Mouse (Mus musculus) hindbrain, embryonic 12.5 days (tissue): ENCODE measurements around the gene Rhbg. TPM values are rescaled to one million over a fixed set of nuclear protein-coding genes. Genes with fewer than 3 reads are reported as not detected.
"Not testable (repeated sequence)": the region's sequence is repeated elsewhere in the genome, so short reads cannot be mapped to it uniquely, and the experiment has no call there.

Experiments
- ATAC-seq: fragments of 200-750 bp; cut with Nextera tagmentation; 2 replicates; pipeline ENCODE4 v1.8.0; 2017; ENCODE audit warnings: moderate TSS enrichment; ENCODE audit not compliant: low FRiP score
- H3K27ac ChIP-seq: fragments of 300-500 bp; sonication (generic); 2 replicates; pipeline ENCODE4 v1.5.1; 2016; ENCODE audit warnings: mild to moderate bottlenecking
- H3K27me3 ChIP-seq: fragments of 300-500 bp; sonication (generic); 2 replicates; pipeline ENCODE4 v1.6.1; 2016; ENCODE audit warnings: mild to moderate bottlenecking
- H3K36me3 ChIP-seq: fragments of 300-500 bp; sonication (generic); 2 replicates; pipeline ENCODE4 v1.6.1; 2016; ENCODE audit warnings: mild to moderate bottlenecking
- H3K4me1 ChIP-seq: fragments of 300-500 bp; sonication (generic); 2 replicates; pipeline ENCODE4 v1.6.1; 2016
- H3K4me2 ChIP-seq: fragments of 300-500 bp; sonication (generic); replicated peaks from 2 replicates; pipeline ENCODE4 v1.6.1; 2016; ENCODE audit warnings: mild to moderate bottlenecking
- H3K4me3 ChIP-seq: fragments of 300-500 bp; sonication (generic); 2 replicates; pipeline ENCODE4 v1.5.1; 2016; ENCODE audit warnings: mild to moderate bottlenecking
- H3K9ac ChIP-seq: fragments of 300-500 bp; sonication (generic); 2 replicates; pipeline ENCODE4 v1.6.1; 2016; ENCODE audit warnings: mild to moderate bottlenecking, moderate library complexity
- H3K9me3 ChIP-seq: fragments of 300-500 bp; sonication (generic); replicated peaks from 2 replicates; pipeline ENCODE4 v1.6.1; 2016; ENCODE audit warnings: mild to moderate bottlenecking
- WGBS: fragments of 180-500 bp; shearing (Covaris S2); methylation state at CpG from one replicate; pipeline ENCODE4 v1.1.7; 2016; 5-methylcytosine and 5-hydroxymethylcytosine counted together
- polyA plus RNA-seq: library from polyadenylated mRNA; unstranded; fragments of >200 nt; fragmentation: Nextera tagmentation; extraction: Ambion mirVana; gene quantifications from 2 replicates; pipeline ENCODE4 v1.2.1, GENCODE M21; 2016

Rhbg gene
- polyA plus RNA-seq, 1 experiment from 2014 or later: 0.23 TPM

GRCm38 (mm10) chr3:88281141-88281916 is 26.8 kb upstream of the Rhbg start:
- not testable (repeated sequence) for H3K9ac ChIP-seq, H3K27me3 ChIP-seq, H3K4me1 ChIP-seq, H3K4me2 ChIP-seq, H3K9me3 ChIP-seq, H3K4me3 ChIP-seq, H3K27ac ChIP-seq, H3K36me3 ChIP-seq, ATAC-seq
- 67% methylated on average over 11 of the region's 11 CpGs for WGBS

DNA sequence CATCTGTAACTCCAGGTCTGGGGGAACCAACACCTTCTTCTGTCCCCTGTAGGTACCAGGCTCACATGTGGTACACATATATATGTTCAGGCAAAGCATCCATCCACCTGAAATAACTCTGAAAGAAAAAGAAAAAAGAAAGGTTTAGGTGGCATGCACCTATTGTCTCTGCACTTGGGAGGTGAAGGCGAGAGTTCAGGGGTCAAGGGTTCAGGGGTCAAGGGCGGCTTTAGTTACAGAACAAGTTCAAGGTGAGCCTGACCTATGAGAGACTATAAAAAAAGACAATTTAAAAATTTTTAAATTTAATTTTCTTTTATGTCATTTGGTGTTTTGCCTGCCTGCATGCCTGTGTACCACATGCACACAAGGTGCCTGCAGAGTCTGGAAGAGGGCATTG is 25.5 kb upstream of the Rhbg start:
- no peaks in the 10 kb centered on the region for H3K36me3 ChIP-seq
- 84% methylated on average over 2 of the region's 2 CpGs for WGBS
- ATAC-seq: no peak
- no peak overlapping the region for H3K4me3 ChIP-seq
- no peaks in the 10 kb centered on the region for H3K9me3 ChIP-seq
- H3K4me2 ChIP-seq: no peak overlapping the region
- no peaks in the 10 kb centered on the region for H3K4me1 ChIP-seq
- no peaks in the 10 kb centered on the region for H3K27me3 ChIP-seq
- no peak overlapping the region for H3K27ac ChIP-seq
- H3K9ac ChIP-seq: no peak overlapping the region

DNA sequence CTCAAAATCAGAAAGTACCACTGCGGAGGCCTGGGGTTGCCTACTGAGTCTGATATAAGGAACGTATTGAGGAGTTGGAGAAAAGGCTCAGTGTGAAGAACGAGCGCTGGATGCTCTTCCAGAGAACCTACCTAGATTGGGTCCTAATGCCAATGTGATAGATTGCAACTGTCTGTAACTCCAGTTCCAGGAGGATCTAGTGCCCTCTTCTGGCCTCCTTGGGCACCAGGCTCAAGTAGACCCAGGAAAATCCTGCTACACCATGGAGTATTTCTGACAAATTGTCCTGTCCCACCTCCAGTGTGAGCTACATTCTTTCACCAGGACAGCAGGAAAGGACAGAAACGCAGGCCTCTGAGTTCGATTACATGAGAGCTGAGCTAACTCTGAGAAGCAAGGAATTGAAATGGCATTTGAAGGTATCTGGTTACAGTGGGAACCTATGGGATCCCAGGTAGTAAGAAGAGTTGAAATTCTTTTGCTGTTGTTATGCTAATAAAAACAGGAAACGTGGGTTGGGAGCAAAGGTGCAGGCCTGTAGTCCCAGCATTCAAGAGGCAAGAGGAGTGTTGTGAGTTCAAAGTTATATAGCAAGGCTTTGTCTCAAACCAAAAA is 22.1 kb upstream of the Rhbg start:
- Histone ChIP-seq H3K27ac (no peak overlapping the region), H3K9ac (no peak overlapping the region), H3K4me1 (no peaks in the 10 kb centered on the region), H3K4me3 (no peak overlapping the region), H3K9me3 (no peaks in the 10 kb centered on the region), H3K4me2 (no peak overlapping the region), H3K36me3 (no peaks in the 10 kb centered on the region), H3K27me3 (no peaks in the 10 kb centered on the region)
- 42% methylated on average over 7 of the region's 7 CpGs for WGBS
- ATAC-seq: no peak

DNA sequence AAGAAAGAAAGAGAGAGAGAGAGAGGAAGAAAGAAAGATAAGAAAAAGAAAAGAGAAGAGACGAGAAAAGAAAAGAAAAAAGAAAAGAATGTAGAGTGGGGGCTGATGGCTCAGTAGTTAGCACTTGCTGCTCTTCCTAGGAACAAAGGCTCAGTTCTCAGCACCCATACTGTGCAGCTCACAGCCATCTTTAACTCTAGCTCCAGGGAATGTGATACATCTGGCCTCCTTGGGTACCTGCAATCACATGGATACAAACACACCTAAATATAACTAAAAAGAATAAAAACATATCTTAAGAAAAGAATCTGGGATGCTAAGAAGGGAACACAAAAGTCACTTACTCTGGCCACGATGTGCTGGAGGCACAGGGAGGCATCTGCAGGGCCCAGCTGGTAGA is 21.6 kb upstream of the Rhbg start:
- no peak overlapping the region for H3K27ac ChIP-seq
- 90% methylated on average over 2 of the region's 2 CpGs for WGBS
- no peaks in the 10 kb centered on the region for H3K27me3 ChIP-seq
- H3K4me3 ChIP-seq: no peak overlapping the region
- no peak overlapping the region for H3K9ac ChIP-seq
- no peak overlapping the region for H3K4me2 ChIP-seq
- H3K9me3 ChIP-seq: no peaks in the 10 kb centered on the region
- no peaks in the 10 kb centered on the region for H3K4me1 ChIP-seq
- H3K36me3 ChIP-seq: no peaks in the 10 kb centered on the region
- ATAC-seq: no peak

DNA sequence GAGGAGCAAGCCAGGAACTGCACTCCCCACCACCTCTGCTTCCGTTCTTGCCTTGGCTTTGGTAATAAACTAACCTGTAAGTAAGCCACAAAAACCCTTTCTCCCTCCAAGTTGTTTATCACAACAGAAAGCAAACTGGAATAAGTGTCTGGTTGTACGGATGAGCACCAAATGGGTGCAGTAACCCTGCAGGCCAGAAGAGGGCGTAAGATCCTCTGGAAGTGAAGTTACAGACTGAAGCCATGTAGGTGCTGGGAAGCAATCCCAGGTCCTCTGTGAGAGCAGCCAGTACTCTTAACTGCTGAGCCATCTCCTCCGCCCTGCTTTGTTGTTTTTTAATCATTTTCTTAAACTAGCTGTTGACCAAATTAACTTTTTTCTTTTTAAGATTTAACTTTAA is 19.5 kb upstream of the Rhbg start:
- Histone ChIP-seq H3K9ac (no peak overlapping the region), H3K4me2 (no peak overlapping the region), H3K27ac (no peak overlapping the region), H3K36me3 (no peaks in the 10 kb centered on the region), H3K4me1 (no peaks in the 10 kb centered on the region), H3K27me3 (no peaks in the 10 kb centered on the region), H3K4me3 (no peak overlapping the region), H3K9me3 (no peaks in the 10 kb centered on the region)
- no peak for ATAC-seq
- WGBS: 92% methylated on average over 4 of the region's 4 CpGs

DNA sequence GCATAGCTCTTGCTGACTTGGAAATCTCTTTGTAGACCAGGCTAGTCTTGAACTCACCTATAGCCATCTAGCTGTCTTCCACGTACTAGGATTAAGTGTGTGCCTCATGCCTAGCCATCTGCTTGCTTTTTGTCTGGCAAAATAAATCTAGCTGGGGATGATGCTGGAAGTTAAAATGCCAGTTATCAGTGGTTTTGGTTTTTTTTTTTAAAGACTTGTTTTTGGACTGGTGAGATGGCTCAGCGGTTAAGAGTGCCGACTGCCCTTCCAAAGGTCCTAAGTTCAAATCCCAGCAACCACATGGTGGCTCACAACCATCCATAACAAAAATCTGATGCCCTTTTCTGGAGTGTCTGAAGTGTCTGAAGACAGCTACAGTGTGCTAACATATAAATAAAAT is 17.4 kb upstream of the Rhbg start:
- no peak overlapping the region for H3K9ac ChIP-seq
- ATAC-seq: no peak
- H3K9me3 ChIP-seq: no peaks in the 10 kb centered on the region
- no peak overlapping the region for H3K4me3 ChIP-seq
- no peaks in the 10 kb centered on the region for H3K36me3 ChIP-seq
- no peak overlapping the region for H3K4me2 ChIP-seq
- WGBS: 90% methylated on average over 3 of the region's 3 CpGs
- H3K27ac ChIP-seq: no peak overlapping the region
- no peaks in the 10 kb centered on the region for H3K4me1 ChIP-seq
- H3K27me3 ChIP-seq: no peaks in the 10 kb centered on the region

GRCm38 (mm10) chr3:88271298-88271697 is 16.8 kb upstream of the Rhbg start:
- H3K4me2 ChIP-seq, H3K36me3 ChIP-seq, ATAC-seq, H3K4me1 ChIP-seq, H3K27me3 ChIP-seq, H3K9ac ChIP-seq, H3K4me3 ChIP-seq, H3K9me3 ChIP-seq, H3K27ac ChIP-seq: not testable (repeated sequence)
- WGBS: 93% methylated on average over 2 of the region's 2 CpGs

GRCm38 (mm10) chr3:88268991-88269390 is 14.5 kb upstream of the Rhbg start:
- no peaks in the 10 kb centered on the region for H3K27me3 ChIP-seq
- no peak overlapping the region for H3K4me2 ChIP-seq
- H3K36me3 ChIP-seq: no peaks in the 10 kb centered on the region
- no peak for ATAC-seq
- no peaks in the 10 kb centered on the region for H3K9me3 ChIP-seq
- H3K4me3 ChIP-seq: no peak overlapping the region
- no peak overlapping the region for H3K27ac ChIP-seq
- no peak overlapping the region for H3K9ac ChIP-seq
- no peaks in the 10 kb centered on the region for H3K4me1 ChIP-seq
- WGBS: 88% methylated on average over 5 of the region's 5 CpGs

DNA sequence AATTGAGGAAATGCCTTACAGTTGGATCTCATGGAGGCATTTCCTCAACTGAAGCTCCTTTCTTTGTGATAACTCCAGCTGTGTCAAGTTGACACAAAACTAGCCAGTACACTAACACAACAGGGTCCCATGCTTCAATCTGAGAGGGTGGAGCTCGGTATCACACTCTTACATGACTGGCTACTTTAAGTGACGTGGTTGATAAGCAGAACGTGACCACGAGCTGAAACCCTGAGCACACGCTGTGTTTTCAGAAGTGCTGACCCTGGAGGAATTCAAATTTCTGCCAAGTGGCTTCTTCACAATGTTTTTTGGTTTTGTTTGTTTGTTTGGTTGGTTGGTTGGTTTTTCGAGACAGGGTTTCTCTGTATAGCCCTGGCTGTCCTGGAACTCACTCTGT is 13.5 kb upstream of the Rhbg start:
- H3K36me3 ChIP-seq, H3K27ac ChIP-seq, H3K4me3 ChIP-seq, H3K27me3 ChIP-seq, H3K4me2 ChIP-seq, H3K9ac ChIP-seq, ATAC-seq, H3K4me1 ChIP-seq, H3K9me3 ChIP-seq: not testable (repeated sequence)
- 89% methylated on average over 6 of the region's 6 CpGs for WGBS

DNA sequence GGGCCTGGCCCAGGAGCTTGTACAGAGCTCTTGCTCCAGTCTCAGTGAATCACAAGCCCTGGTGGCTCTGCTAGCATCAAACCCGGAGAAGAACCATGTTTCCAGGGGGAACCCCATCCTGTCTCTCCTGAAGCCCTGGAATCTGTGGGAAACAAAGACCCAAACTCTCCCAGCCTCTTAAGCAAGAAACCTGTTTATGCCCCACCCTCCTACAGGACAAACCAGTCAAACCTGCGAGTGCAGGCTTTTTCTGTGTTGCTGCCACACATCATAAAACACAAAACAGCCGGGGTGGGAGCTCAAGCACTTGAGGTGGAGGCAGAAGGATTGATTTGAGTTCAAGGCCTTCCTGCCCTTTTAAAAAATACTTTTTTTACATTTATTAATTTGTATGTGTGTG is 7.8 kb upstream of the Rhbg start:
- Histone ChIP-seq H3K27me3 (peaks cover 5% of the 10 kb centered on the region; the same call in 1 of the 2 replicates), H3K4me2 (no peak overlapping the region), H3K9me3 (no peaks in the 10 kb centered on the region), H3K4me1 (no peaks in the 10 kb centered on the region), H3K27ac (no peak overlapping the region), H3K36me3 (no peaks in the 10 kb centered on the region), H3K9ac (no peak overlapping the region), H3K4me3 (no peak overlapping the region)
- ATAC-seq: no peak
- 74% methylated on average over 3 of the region's 3 CpGs for WGBS

- Histone ChIP-seq H3K4me2 (no peak overlapping the region), H3K27ac (no peak overlapping the region), H3K27me3 (peaks cover 54% of the 10 kb centered on the region), H3K36me3 (no peaks in the 10 kb centered on the region), H3K4me1 (peaks cover 7% of the 10 kb centered on the region), H3K9me3 (no peaks in the 10 kb centered on the region), H3K9ac (no peak overlapping the region), H3K4me3 (no peak overlapping the region)
- no peak for ATAC-seq
- 75% methylated on average over 7 of the region's 7 CpGs for WGBS
These were observed 1.9 kb upstream of the Rhbg start for GRCm38 (mm10) chr3:88256382-88256781.

DNA sequence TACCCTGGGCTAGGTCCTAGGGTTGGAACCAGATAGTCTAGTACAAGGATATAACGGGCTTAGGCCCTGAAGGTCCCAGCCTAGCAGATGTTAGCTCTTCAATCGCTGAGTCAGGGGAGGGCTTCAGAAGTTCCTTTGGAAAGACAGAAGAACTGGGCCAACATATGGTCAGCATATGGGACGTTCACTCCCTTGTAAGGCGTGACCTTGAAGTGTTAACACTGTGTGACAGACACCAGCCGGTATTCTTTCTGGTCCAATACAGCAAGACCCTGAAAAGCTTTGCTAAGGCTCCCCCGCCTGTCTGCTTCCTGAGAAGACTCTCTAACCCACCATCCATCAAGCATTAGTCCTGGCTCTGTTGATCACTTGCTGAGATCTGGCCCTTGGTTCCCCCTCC is 1.4 kb upstream of the Rhbg start:
- Histone ChIP-seq H3K27me3 (peaks cover 58% of the 10 kb centered on the region), H3K4me3 (no peak overlapping the region), H3K4me2 (no peak overlapping the region), H3K9ac (no peak overlapping the region), H3K9me3 (no peaks in the 10 kb centered on the region), H3K27ac (no peak overlapping the region), H3K36me3 (no peaks in the 10 kb centered on the region), H3K4me1 (peaks cover 7% of the 10 kb centered on the region)
- WGBS: 71% methylated on average over 6 of the region's 6 CpGs
- no peak for ATAC-seq

- Histone ChIP-seq H3K9me3 (no peaks in the 10 kb centered on the region), H3K9ac (no peak overlapping the region), H3K27ac (no peak overlapping the region), H3K4me1 (peaks cover 7% of the 10 kb centered on the region), H3K36me3 (no peaks in the 10 kb centered on the region), H3K4me3 (no peak overlapping the region), H3K4me2 (no peak overlapping the region), H3K27me3 (peaks cover 57% of the 10 kb centered on the region)
- WGBS: 65% methylated on average over 6 of the region's 6 CpGs
- no peak for ATAC-seq
These were observed 1.8 kb downstream of the Rhbg start for GRCm38 (mm10) chr3:88252739-88253138.
